Mouse (Mus musculus) megakaryocyte, embryonic 14.5 days (primary cell): ENCODE results near the gene Gemin5.

Experiments used
- FLI1 ChIP-seq: IDR thresholded peaks from 2 replicates; pipeline ENCODE4 v1.6.1; 2012; ENCODE audit warnings: low read length, inconsistent platforms, mixed read lengths
- GATA1 ChIP-seq: IDR thresholded peaks from 3 replicates; pipeline ENCODE4 v1.6.1; 2012; ENCODE audit warnings: mixed read lengths, low read length, inconsistent platforms, borderline replicate concordance

GRCm38 (mm10) chr11:58096821-58097620, 71.3 kb downstream of the Gemin5 start:
- TF ChIP-seq GATA1: no peak
- no peak for TF ChIP-seq FLI1
